Mouse (Mus musculus) left cerebral cortex, postnatal 4 days (tissue): ENCODE results near the gene Nip7. TPM values are rescaled to one million over a fixed set of nuclear protein-coding genes. Genes with fewer than 3 reads are reported as not detected.

ENCODE experiments used
- microRNA-seq: library from miRNA; unstranded; fragments of <30 nt; microRNA quantifications from one replicate; pipeline ENCODE4 v1.2.0, GENCODE M21; 2022
- total RNA-seq, 2 experiments: library from RNA; stranded (reverse); gene quantifications; 2 replicates each; pipeline ENCODE4 v1.2.3; 2021

The Nip7 gene
- total RNA-seq, 2 experiments from 2014 or later: 52.1 to 64.6 TPM

Small RNAs within 50 kb of the gene (microRNA-seq; reads per million reads assigned to microRNA genes)
- 1.2 reads per million for gene Mir7075

Other genes starting within 250 kb of the Nip7 start
- 10 to 100 TPM; 16.7 to 17.7 TPM for gene Has3, start 186.6 kb upstream of the Nip7 start, total RNA-seq
- gene Utp4, start 163.2 kb upstream of the Nip7 start, total RNA-seq: 10 to 100 TPM; 30.0 to 30.2 TPM
- 1 to 10 TPM; 6.3 to 6.5 TPM for gene Sntb2, start 121.1 kb upstream of the Nip7 start, total RNA-seq
- 100 to 1,000 TPM; 137 to 143 TPM for gene Vps4a, start 25.7 kb upstream of the Nip7 start, total RNA-seq
- gene Pdf, start 8.3 kb upstream of the Nip7 start, total RNA-seq: 10 to 100 TPM; 22.5 to 23.2 TPM
- 10 to 100 TPM; 21.3 to 22.8 TPM for gene Cog8, start 188 bp upstream of the Nip7 start, total RNA-seq
- not detected for gene Tmed6, start 8.8 kb downstream of the Nip7 start, total RNA-seq
- gene Terf2, start 39.7 kb downstream of the Nip7 start, total RNA-seq: 10 to 100 TPM; 43.9 to 47.2 TPM
- 10 to 100 TPM; 98.3 to 99.8 TPM for gene Cyb5b, start 93.8 kb downstream of the Nip7 start, total RNA-seq
- gene Nfat5, start 236.6 kb downstream of the Nip7 start, total RNA-seq: 10 to 100 TPM; 38.6 to 40.6 TPM